Mouse (Mus musculus) thymus, postnatal 14 days (tissue): ENCODE results near the gene Smagp.

Experiments
- DNase-seq: peaks from one replicate; pipeline ENCODE4 v3.0.0; 2021

Smagp gene

DNA sequence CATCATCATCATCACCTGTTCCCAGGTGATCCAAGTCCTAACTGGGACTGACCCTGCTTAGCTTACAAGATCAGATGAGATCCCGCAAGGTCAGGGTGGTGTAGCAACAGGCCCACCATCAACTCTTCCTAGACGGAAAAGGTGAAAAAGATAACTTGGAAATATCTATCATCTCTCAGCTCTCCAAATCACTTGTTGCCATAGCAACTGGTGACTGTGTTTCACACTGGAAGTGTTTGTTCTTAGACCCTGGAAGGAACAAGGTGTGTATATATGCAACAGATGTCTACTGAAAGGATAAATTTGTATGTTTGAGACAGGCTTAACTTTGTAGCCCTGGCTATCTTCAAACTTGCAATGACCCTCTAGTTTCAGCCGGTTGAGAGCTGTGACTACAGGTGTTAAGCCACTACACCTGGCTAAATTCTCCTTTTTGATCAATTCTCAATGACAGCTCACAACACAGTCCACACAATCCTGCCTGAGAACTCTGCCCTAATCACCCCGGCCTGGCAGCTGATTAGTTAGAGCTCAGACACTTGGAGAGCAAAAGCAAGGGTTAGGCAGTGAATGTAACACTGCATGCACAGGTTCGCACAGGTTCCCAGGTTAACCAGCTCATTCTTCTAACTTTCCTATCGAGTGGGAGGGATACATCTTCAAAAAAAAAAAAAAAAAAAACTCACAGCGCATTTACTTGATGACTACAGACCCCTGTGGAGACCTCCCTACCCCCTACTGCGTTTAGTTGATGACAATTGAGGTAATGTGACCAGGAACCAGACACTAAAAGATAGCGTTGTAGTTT lies 28.9 kb upstream of the Smagp start:
- no peak for DNase-seq

DNA sequence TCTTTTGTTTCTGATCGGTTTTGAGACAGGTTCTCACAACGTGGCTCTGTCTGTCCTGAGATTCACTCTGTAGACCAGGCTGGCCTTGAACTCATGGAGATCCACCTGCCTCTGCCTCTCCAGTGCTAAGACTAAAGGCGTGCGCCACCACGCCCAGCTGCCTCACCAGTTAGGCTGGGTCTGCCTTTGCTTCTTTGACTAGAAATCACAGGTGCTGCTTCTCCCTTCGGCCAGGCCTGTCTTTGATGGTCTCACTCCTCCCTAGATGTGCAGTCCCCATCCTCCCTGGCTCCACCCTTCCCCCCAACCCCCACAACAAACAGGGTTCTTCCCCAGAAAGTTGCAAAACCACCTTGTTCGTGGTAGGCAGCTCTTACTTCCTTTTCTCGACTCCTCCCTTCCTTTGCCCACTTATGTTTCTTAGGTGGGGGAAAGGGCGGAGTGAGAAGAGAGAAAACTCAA lies 28.1 kb upstream of the Smagp start:
- DNase-seq, result peak; percentile 78

DNA sequence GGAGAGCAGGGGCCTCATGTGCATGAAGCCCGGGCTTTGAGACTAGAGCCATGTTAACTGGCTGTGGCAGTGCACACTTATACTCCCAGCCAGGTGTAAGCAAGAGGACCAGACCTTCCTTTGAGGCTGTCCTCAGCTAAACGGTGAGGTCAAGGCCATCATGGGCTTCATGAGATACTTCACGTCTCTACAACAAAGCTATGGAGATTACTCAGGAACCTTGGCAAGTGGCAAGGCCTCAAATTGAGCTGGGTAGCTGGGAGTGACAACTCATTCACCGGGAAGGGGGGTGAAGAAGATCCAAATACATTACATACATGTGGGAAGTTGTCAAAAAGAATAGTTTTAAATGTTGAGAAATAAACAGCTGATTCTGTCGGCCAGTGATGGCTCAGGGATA lies 24.1 kb upstream of the Smagp start:
- DNase-seq, result no peak

DNA sequence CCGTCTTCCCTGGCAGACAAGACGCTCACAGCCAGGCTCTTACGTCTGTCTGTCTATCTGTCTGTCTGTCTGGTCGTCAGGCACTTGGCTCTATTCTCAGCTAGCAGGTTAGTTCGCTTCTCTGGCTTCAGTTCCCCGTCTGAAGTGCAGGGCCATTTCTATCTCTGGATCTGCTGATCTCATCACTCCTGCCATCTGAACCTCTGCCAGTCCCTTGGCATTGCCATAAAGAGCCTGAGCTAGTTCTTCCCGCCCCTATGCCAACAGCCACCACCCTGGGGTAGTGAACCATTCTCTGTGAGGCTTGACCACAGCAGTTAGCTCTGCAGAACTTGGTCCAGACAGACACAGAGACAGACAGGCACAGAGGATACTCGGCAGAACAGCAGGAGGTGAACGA lies 23.6 kb upstream of the Smagp start:
- DNase-seq, result no peak

DNA sequence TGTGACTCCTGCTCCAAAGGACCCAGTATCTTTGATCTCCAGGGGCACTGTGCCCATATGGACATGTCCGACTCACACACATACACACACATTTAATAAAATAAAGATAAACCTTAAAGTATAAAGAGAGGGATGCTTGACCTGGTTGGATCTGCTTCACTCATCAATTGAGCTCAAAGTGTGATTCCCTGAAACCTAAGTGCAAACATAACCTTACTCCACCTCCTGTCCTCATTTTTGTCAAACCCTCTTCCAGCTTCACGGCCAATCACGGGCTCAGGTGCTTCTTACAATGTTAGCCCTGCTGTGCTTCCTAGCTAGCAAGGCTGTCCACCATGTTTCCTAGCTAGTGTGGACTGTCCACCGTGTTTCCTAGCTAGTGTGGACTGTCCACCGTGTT lies 18.5 kb upstream of the Smagp start:
- no peak for DNase-seq

DNA sequence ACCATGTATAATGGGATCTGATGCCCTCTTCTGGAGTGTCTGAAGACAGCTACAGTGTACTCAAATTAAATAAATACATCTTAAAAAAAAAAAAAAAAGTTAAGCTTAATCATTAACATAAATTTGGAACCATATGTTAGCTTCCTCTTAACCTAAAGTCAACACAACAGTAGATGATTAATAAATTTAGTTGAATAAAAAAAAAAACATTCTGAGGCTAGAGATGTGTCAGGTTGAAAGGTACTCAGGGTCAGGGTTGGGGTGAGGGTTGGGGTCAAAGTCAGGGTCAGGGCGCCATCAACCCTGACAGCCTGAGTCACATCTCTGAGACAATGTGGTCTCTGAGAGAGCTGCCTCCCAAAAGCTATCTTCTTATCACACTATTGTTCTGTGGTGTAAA lies 17.5 kb upstream of the Smagp start:
- DNase-seq, result no peak

DNA sequence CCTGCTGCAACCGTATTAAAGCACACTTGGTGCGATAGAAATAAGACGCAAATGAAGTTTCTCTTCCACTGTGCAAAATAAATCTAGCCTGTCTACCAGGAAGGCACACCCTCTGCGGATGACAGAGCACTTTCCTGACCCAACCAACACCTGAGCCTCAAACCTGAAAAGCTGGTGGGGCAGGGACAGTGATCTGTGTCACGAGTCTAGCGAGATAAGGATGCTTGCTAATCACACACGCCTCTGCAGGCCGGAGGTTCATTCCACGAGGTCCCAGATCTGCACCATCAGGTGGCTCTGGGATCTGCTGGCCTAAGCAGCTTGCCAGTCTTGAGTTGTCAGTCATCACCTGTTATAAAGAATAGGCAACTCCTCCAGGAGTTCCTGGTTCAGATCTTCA lies 14.9 kb upstream of the Smagp start:
- DNase-seq, result no peak

DNA sequence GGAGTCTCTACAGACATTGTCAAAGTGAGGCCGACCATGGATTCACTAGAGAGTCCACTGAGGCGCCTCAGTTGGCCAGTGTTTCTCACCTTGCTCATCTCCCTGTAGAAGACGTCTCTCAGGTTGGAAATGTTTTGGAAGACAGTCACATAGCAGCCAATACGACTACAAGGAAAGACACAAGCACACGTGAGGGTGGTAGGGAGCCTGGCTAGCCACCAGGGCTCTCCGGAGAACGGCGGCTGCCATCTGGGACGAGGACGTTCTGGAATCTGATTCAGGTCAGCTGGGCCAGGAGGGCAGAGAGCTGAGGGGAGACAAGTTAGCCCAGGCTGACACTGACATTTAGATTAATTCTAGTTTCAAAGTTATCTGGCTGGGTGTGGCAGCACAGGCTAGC lies 13.4 kb upstream of the Smagp start:
- no peak for DNase-seq

DNA sequence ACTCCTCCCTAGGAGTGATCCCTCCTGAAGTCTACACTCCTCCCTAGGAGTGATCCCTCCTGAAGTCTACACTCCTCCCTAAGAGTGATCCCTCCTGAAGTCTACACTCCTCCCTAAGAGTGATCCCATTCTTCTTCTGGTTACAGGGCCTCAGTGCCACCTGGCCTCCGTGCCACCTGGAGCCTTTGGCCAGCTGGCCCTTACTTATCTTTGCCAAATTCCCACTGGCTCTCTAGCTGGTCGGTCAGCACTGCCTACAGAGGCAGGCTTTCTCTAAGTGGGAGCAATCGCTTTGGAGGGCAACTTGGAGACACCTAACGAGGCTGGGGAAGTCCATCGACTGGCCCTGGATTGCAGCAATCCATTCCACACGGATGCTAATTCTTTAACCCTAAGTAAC lies 9.4 kb upstream of the Smagp start:
- no peak for DNase-seq

DNA sequence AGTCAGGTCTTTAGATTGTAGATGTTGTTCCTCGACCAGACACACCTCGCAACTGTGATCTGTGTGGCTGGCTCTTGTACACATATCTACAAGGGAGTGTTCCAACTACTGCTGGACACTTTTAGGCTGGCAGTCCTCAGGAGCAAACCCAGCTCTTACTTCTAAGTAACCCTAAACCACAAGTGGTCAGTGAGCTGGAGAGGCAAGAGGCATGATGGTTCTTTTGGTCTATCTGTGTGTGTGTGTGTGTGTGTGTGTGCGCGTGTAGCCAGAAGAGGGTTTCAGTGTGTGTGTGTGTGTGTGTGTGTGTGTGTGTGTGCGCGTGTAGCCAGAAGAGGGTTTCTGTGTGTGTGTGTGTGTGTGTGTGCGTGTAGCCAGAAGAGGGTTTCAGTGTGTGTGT lies 5.7 kb upstream of the Smagp start:
- no peak for DNase-seq

DNA sequence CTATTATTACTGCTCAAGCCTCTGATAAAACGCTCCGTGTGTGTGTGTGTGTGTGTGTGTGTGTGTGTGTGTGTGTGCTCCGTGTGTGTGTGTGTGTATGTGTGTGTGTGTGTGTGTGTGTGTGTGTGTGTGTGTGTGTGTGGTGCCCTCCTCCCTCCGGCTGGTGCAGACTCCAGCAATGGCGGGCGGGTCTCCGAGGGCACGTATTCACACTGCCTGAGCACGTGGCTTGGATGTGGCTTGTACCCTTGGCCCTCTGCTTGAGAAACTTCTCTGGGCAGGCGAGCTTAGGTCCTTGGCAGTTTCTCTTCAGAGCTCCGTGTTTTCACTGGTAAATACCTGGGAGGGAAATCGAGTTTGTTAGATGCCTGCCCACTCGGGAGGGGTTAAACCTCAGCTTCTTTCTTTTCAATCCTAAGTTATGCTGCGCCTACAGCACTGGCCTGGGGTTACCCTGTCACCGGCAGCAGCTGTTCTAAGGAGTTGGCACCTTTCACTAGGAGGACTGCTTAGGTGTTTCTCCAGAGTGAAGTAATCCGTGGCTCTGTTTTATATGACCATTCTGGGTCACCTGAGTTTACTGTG lies 4.6 kb upstream of the Smagp start:
- no peak for DNase-seq

DNA sequence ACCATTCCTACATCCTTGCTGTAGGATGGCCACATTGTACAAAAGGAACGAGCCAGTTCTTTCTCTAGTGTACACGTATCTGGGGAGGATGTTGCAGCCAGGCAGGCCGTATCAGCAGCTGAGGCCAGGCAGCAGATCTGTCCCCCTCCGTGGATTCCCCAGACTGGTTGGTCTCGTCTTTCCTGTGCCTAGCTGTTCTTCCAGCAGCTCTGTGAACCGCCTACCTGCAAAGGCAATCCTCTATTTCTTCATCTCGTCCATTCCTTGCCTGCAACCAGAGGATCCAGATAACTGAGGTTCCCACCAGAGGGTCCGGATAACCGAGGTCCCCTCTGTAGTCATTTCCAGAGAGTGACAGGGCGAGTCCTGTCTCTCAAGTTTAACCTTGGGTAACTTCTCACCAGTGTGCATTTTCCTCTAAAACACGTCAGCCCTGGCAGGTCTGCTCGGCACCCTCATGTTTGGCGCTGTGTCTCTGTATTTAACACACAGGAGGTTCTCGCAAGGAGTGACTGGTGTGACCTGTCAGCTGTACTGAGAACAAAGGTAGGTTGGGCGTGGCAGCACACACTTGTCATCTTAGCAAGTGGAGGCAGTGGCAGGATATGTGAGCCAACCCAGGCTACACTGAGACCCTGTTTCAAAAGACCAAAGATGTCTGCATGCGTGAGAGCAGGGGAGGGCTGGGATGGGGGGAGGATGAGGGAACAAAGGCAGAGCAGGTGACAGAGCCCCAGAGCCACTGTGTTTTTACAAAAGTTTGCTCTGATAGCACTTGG lies 3.4 kb upstream of the Smagp start:
- no peak for DNase-seq

DNA sequence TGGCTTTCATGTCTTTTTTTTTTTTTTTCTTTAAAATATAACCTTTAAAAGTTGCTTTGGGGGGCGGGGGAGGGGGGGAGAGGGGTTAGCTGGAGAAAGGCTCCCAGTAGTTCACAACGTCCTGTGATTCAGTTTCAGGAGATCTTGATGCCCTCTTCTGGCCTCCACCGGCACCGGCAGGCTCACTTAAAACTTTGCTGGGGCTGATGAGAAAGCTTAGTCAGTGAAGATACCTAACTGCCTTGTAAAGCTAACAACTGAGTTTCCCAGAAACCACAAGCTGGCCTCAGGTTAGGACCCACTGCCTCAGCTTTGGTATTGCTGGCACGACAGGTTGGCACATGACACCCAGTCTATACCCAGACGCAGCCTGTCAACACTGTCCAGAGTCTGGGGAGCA lies 921 bp upstream of the Smagp start:
- peak; percentile 64 for DNase-seq

DNA sequence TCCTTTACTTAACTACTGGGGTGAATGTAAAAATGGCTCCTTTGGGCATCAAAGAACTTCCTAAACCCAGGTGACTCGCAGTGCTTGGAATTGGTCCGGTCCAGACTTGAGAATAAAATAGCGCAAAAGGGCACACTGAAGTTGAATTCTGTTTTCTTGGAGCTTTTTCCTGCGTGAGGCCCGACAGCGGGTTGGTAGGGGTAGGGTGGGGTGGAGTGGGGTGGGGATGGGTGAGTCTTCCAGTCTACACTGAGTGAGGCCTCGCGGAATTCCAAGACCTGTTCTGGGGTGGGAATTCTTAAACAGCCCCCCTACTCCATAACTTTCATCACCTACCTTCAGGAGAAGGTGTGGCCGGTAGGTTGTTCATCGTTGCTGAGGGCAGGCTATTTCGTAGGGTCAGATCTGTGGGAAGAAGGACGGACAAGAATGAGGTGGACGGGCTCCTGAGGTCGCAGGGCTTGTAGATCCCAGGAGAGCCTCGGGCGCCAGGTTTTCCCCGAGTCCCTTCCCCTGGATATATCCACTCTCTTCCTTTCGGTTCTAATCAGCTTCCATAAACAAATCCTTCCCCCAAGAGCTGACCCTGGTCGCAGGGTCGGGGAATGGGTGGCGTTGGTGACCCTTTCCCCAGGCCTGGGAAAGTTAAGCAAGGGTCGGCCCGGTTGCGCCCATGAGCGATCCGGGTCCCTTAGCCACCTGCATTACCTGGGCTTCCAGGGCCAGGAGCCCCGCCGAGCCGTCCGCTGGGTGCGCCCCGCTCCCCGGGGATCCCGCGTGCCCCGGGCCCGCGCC lies 692 bp downstream of the Smagp start:
- no peak for DNase-seq

DNA sequence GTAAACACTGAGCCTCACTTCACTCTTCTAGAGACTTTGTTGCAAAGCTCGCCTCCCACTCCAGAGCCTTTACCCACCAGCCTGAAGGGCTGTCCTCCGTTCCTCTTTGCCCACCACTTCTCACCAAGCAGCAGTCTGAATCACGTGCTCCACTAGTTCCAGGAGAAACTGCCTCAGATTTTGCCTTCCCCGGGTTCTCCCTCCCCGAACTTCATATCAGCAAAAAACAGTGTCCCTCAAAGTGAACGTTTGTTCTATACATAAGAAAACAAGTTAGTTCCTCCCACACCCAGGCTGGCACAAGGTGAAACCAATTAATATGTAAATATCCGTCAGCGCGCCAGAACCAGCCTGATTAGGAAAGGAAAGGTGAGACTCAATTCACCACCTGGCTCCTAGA lies 1.5 kb downstream of the Smagp start:
- no peak for DNase-seq

DNA sequence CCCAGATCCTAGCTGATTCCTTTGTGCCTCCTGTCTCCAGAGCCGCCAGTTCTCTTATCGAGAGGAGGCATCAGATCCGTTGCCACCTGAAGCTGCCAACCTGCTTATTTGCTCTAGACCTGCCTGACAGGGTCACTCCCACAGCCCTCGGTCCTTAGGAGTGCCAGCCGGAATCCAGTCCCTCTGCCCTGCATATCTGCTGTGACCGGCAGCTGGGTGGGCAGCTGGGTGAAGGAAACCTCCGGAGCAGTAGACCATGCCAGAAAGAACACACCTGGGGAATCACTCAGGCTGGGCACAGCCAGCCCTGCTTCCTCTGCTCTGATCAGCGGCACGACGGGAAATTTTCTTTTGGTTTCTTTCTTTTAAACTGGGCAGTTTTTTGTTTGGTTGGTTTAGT lies 3.4 kb downstream of the Smagp start:
- DNase-seq, result no peak

DNA sequence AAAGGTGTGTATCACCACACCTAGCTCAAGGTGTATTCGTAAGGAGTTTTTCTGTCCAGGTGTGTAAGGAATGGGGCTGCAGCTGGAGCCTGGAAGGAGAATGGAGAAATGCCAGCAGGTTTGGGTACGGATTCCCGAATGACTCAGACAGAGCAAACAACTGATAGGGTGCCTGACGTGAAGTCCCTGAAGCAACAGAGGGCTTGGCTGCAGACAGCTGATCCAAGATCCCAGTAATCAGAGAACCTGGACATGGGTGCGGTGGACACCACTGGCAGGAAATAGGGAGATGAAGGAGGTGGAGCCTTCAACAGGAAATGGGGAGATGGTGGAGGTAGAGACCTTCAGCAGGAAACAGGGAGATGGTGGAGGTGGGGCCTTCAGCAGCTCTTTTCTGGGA lies 4.4 kb downstream of the Smagp start:
- DNase-seq, result no peak

DNA sequence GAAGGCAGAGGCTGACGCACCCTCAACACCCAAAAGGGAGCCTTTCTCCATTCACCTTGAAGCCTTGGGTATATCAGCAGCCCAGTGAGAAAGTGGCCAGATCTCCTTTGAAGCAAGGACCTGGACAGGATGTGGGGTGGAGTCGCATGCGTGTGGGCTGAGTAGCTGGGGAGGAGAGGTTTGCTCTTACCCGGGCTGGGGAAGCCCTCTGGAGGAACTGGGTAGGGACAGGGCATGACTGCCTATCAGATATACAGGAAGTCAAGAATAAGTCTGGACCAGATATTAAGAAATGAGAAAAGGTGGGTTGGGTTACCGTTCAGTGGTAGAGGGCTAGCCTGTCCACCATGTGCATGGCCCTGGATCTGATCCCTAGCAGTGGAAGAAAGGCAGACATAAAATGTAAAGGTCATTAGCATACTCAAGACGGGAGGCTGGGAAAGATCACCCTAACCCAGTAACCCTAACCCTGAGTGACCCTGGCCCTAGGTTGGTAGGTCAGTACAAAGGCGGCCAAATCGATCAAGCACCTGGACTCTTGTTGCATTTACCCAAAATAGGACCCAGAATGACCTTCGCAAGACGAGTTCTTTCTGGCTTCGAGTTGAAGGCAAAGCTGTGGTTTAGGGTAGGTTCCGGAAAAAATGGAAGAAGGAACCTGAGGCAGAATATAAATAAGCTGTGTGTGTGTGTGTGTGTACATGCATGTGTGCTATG lies 5.1 kb downstream of the Smagp start:
- no peak for DNase-seq

DNA sequence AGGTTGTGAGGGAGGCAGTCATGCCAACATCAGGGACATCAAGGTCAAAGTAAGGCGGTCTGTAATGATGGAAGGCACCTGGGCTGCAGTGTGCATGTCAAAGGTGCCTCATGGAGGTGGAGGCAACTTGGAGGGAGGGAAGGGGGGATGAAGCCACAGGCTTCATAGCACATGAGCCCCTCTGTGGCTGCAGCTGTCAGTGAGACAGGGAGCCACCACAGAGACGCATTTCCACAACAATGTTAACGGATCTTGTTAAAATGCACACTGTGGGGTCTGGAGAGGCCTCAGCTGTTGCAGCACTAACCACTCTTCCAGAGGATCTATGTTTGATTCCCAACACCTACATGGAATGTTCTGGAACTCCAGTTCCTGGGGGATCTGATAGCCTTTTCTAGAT lies 6.6 kb downstream of the Smagp start:
- no peak for DNase-seq

DNA sequence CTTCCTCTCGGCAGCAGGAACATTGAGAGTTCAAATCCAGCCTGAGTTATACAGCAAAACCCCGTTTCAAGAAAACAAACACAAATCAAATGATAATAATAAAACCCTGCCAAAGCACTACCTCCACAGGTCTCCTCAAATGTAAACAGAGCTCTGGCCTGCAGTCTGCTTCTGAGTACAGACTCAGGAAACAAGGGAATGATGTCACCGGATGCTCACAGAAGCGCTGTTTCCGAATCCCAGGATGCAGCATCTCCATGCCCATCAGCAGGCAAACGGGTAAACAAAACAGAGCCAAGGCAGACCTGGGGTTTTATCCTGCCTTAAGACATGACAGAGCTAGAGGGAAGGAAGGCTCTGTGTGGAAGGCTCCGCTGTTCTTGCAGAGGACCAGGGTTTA lies 7.9 kb downstream of the Smagp start:
- DNase-seq, result no peak

DNA sequence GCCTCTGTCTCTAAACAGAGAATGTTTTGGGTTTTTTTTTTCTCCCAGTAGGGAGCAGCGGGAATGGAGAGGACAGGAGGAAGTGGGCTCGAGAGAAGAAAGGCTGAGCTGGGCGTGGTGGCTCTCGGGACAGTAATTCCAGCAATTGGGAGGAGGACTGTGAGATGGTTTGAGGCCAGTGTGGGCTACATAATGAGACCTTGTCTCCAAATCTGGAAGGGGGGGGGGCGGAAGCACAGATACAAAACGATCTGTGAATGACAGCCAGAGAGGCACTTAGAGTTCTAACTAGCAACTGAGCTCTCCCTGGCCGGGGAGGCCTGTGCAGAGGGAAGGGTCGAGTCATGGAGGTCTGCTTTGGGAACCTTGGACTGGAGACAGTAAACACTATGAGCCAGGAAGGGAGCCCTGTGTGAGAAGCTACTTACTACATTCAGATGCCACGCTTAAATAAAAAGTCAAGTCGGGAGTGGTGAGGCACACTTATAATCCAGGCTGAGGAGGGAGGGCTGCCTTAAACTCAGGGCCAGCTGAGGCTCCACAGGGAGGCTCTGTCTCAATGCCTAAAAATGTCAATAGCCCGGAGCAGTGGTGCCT lies 8.9 kb downstream of the Smagp start:
- DNase-seq, result no peak

DNA sequence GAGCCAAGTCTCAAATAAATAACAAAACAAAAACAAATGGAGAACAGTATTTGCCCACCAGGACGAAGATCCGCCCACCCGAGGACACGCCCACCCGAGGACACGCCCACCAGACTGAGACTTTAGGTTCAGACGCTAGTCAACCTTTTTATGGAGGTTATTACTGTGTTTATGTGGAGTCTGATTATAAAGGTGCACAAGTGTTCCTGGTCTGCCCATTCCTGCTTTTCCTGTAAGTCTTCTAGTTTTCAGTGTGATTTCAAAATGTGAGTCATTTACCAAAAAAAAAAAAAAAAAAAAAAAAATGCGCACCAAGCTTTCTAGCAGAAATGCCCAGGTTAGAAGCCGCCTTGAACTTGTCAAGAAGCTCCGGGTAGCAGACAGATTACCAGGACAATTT lies 9.5 kb downstream of the Smagp start:
- no peak for DNase-seq
